Mouse (Mus musculus): Measurements from ENCODE around the gene Paqr7. TPM values are rescaled to one million over a fixed set of nuclear protein-coding genes. Genes with fewer than 3 reads are reported as not detected.

The Paqr7 gene
- total and polyA plus RNA-seq, 3 experiments = 0.19 to 2.4 TPM; not detected in 1

- Histone ChIP-seq H3K27ac (ENCODE audit: control insufficient read depth, low read depth, low read length) (no peak overlapping the region), H3K36me3 (ENCODE audit: control insufficient read depth in 1 of 2, insufficient read depth in 2 of 2, low read length in 2 of 2) (peaks cover 0 to 3% of the 10 kb centered on the region in 2 experiments; a peak in 1 of 4 replicates), H3K9ac (ENCODE audit: control insufficient read depth, low read depth, low read length, poor library complexity, severe bottlenecking) (no peak overlapping the region), H3K79me2 (ENCODE audit: control insufficient read depth, insufficient read depth, low read length, poor library complexity) (0 out of 2 replicates have a peak, but pooled peaks cover 1% of the 10 kb centered on the region), H3K4me1 (ENCODE audit: control insufficient read depth in 1 of 2, insufficient read depth in 2 of 2, low read length in 2 of 2) (peaks cover 0 to 17% of the 10 kb centered on the region in 2 experiments; a peak in 1 of 4 replicates), H3K9me3 (replicated peaks; ENCODE audit: insufficient read depth, low read length) (no peaks in the 10 kb centered on the region), H3K4me3 (ENCODE audit: control insufficient read depth in 1 of 2, insufficient read depth in 1 of 2, low read depth in 2 of 2, low read length in 2 of 2) (no peak overlapping the region), H3K27me3 (ENCODE audit: control insufficient read depth in 1 of 2, insufficient read depth in 2 of 2, low read length in 2 of 2) (no peaks in the 10 kb centered on the region)
- TF ChIP-seq RCOR1 (IDR thresholded peaks at IDR 0.05; ENCODE audit: low read depth, low read length) (no peak), MYC (IDR thresholded peaks at IDR 0.05; ENCODE audit: low read depth, low read length) (no peak), MYB (IDR thresholded peaks at IDR 0.05; ENCODE audit: low read depth, low read length) (no peak), TCF12 (IDR thresholded peaks at IDR 0.05; ENCODE audit: low read depth, low read length) (no peak), SIN3A (IDR thresholded peaks at IDR 0.05; ENCODE audit: low read length) (no peak), HCFC1 (IDR thresholded peaks at IDR 0.05; ENCODE audit: low read depth, low read length) (no peak), ZC3H11A (IDR thresholded peaks at IDR 0.05; ENCODE audit: low read depth, low read length) (no peak), NELFE (IDR thresholded peaks at IDR 0.05; ENCODE audit: low read depth, low read length) (no peak), TAL1 (IDR thresholded peaks at IDR 0.05; ENCODE audit: low read length) (no peak), JUND (IDR thresholded peaks at IDR 0.05; ENCODE audit: low read depth, low read length) (no peak), POLR2AphosphoS2 (IDR thresholded peaks at IDR 0.05; ENCODE audit: low read length) (no peak), ETS1 (IDR thresholded peaks at IDR 0.05; ENCODE audit: low read depth, low read length) (no peak), CTCF (IDR thresholded peaks at IDR 0.05 in 2 of 3, conservative IDR thresholded peaks at IDR 0.05 in 1 of 3; ENCODE audit: control insufficient read depth in 1 of 3, insufficient read depth in 1 of 3, low read depth in 2 of 3, low read length in 3 of 3, poor library complexity in 1 of 3, severe bottlenecking in 1 of 3) (no peak), KAT2A (conservative IDR thresholded peaks at IDR 0.05; ENCODE audit: low read depth, low read length) (no peak), USF2 (IDR thresholded peaks at IDR 0.05; ENCODE audit: borderline replicate concordance in 1 of 2, insufficient read depth in 1 of 2, low read depth in 1 of 2, low read length in 2 of 2) (no peak), E2F4 (IDR thresholded peaks at IDR 0.05; ENCODE audit: borderline replicate concordance, low read depth, low read length) (no peak), USF1 (IDR thresholded peaks at IDR 0.05; ENCODE audit: low read depth, low read length) (no peak), ZNF384 (IDR thresholded peaks at IDR 0.05; ENCODE audit: low read depth, low read length) (no peak), GABPA (IDR thresholded peaks at IDR 0.05; ENCODE audit: low read depth, low read length) (no peak)
- DNase-seq (ENCODE audit: low read depth, low spot score) = no peak
These were observed 51.9 kb downstream of the Paqr7 start for GRCm38 (mm10) chr4:134548169-134548938.

- peaks cover 0 to 3% of the 10 kb centered on the region in 2 experiments; a peak in 1 of 4 replicates for H3K36me3 ChIP-seq (ENCODE audit: control insufficient read depth in 1 of 2, insufficient read depth in 2 of 2, low read length in 2 of 2)
- TF ChIP-seq CTCF (IDR thresholded peaks at IDR 0.05 in 2 of 3, conservative IDR thresholded peaks at IDR 0.05 in 1 of 3; ENCODE audit: control insufficient read depth in 1 of 3, insufficient read depth in 1 of 3, low read depth in 2 of 3, low read length in 3 of 3, poor library complexity in 1 of 3, severe bottlenecking in 1 of 3) (peak; percentile 33 to 42 (median 41)), SMC3 (IDR thresholded peaks at IDR 0.05; ENCODE audit: low read depth, low read length) (peak; percentile 13; the same call in 1 of the 2 replicates), HCFC1 (IDR thresholded peaks at IDR 0.05; ENCODE audit: low read depth, low read length) (no peak), USF2 (IDR thresholded peaks at IDR 0.05; ENCODE audit: borderline replicate concordance in 1 of 2, insufficient read depth in 1 of 2, low read depth in 1 of 2, low read length in 2 of 2) (no peak), GATA1 (IDR thresholded peaks at IDR 0.05; ENCODE audit: low read depth, low read length) (no peak)
- no peak overlapping the region for H3K4me3 ChIP-seq (ENCODE audit: control insufficient read depth in 1 of 2, insufficient read depth in 1 of 2, low read depth in 2 of 2, low read length in 2 of 2)
- H3K9ac ChIP-seq (ENCODE audit: control insufficient read depth, low read depth, low read length, poor library complexity, severe bottlenecking) = no peak overlapping the region
- peaks cover 0 to 17% of the 10 kb centered on the region in 2 experiments; a peak in 1 of 4 replicates for H3K4me1 ChIP-seq (ENCODE audit: control insufficient read depth in 1 of 2, insufficient read depth in 2 of 2, low read length in 2 of 2)
- H3K9me3 ChIP-seq (replicated peaks; ENCODE audit: insufficient read depth, low read length) = no peaks in the 10 kb centered on the region
- no peaks in the 10 kb centered on the region for H3K27me3 ChIP-seq (ENCODE audit: control insufficient read depth in 1 of 2, insufficient read depth in 2 of 2, low read length in 2 of 2)
- no peak overlapping the region for H3K27ac ChIP-seq (ENCODE audit: control insufficient read depth, low read depth, low read length)
- DNase-seq (ENCODE audit: low read depth, low spot score) = peak; percentile 40
- 0 out of 2 replicates have a peak, but pooled peaks cover 1% of the 10 kb centered on the region for H3K79me2 ChIP-seq (ENCODE audit: control insufficient read depth, insufficient read depth, low read length, poor library complexity)
These were observed 53.4 kb downstream of the Paqr7 start for GRCm38 (mm10) chr4:134549899-134550298.

Data from MEL (cell line).